In the genomic region with DNA sequence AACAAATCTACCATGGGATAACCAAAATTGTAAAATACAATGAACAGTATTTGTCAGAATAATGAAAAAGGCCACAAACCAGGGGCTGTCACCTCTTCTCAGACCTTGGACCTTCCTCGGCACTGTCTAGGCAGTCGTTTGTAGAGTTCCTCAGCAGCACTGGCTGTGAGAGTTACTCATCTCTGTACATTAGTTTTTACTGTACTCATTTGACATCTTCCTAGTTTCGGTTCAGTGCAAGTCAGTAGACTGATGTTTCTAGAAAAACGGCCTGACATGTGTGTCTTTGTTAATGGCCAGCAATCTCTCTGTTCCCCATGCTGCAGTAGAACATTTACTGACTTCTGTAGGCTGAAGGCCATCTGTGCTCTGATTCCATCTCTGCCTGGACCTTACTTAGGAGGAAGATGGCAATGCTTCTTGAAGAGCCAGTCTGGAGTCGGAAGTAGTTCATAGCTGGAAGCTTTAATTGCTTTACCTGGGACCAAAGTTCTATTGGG, we compare ENCODE assay signal across 17 mouse cellular contexts.
"Had no signal": no experiment of that assay in that cellular context is flagged by ENCODE, and none has a peak within 500 bp of the region (broad histone marks: within the 10 kb centered on the region; RNA-seq: fewer than 3 reads in every experiment).

No protein-coding gene starts in this region.

- H3K4me3 ChIP-seq: neural tube, embryonic 12.5 days; neural tube, embryonic 13.5 days; neural tube, embryonic 15.5 days; stomach, embryonic 15.5 days had no signal

- H3K27me3 ChIP-seq: neural tube, embryonic 12.5 days; neural tube, embryonic 13.5 days; neural tube, embryonic 15.5 days; stomach, embryonic 15.5 days had no signal

- H3K9ac ChIP-seq: neural tube, embryonic 12.5 days; neural tube, embryonic 13.5 days; neural tube, embryonic 15.5 days; stomach, embryonic 15.5 days had no signal

- H3K4me2 ChIP-seq: neural tube, embryonic 12.5 days; neural tube, embryonic 13.5 days; neural tube, embryonic 15.5 days; stomach, embryonic 15.5 days had no signal

- H3K27ac ChIP-seq: neural tube, embryonic 12.5 days; neural tube, embryonic 13.5 days; neural tube, embryonic 15.5 days; stomach, embryonic 15.5 days; stomach, postnatal 0 days had no signal

- H3K9me3 ChIP-seq: neural tube, embryonic 12.5 days; neural tube, embryonic 13.5 days; neural tube, embryonic 15.5 days; stomach, embryonic 15.5 days had no signal

- H3K4me1 ChIP-seq: neural tube, embryonic 12.5 days; neural tube, embryonic 13.5 days; neural tube, embryonic 15.5 days; stomach, embryonic 15.5 days had no signal

- H3K36me3 ChIP-seq: neural tube, embryonic 12.5 days; neural tube, embryonic 13.5 days; neural tube, embryonic 15.5 days; stomach, embryonic 15.5 days had no signal

- DNase-seq: retina, postnatal 1 day; right cerebral cortex, adult 18-20 months; right cerebral cortex, postnatal 14 days; right cerebral cortex, postnatal 25 days; right cerebral cortex, postnatal 4 days; spleen, adult 18-20 months; thymus, adult 18-20 months; thymus, adult 2 months; thymus, postnatal 14 days; thymus, postnatal 25 days; thymus, postnatal 36 days; thymus, postnatal 4 days had no signal
